Mouse (Mus musculus) testis, adult 2 months (tissue): ENCODE measurements at regions not wholly inside any gene's neighbourhood (a gene's known extent, or its start where the extent isn't known, plus 50 kb on each side); places are given as distances from the start of the nearest gene placed in this dataset.

Source experiments
- H3K27ac ChIP-seq: fragments of 200-500 bp; 2 replicates; pipeline ENCODE4 v1.5.1; 2012; ENCODE audit warnings: low read depth, low read length; ENCODE audit not compliant: control insufficient read depth, insufficient read depth
- H3K27me3 ChIP-seq: fragments of 200-500 bp; 2 replicates; pipeline ENCODE4 v1.6.1; 2012; ENCODE audit warnings: mild to moderate bottlenecking, low read length, moderate library complexity; ENCODE audit not compliant: control insufficient read depth, insufficient read depth
- H3K36me3 ChIP-seq: fragments of 200-500 bp; 2 replicates; pipeline ENCODE4 v1.6.1; 2012; ENCODE audit warnings: mild to moderate bottlenecking, low read length; ENCODE audit not compliant: control insufficient read depth, insufficient read depth
- H3K4me1 ChIP-seq: fragments of 200-500 bp; 2 replicates; pipeline ENCODE4 v1.6.1; 2012; ENCODE audit warnings: low read length; ENCODE audit not compliant: control insufficient read depth, insufficient read depth
- H3K4me3 ChIP-seq: fragments of 200-500 bp; 2 replicates; pipeline ENCODE4 v1.5.1; 2012; ENCODE audit warnings: low read depth, mild to moderate bottlenecking, low read length, moderate library complexity, mixed read lengths; ENCODE audit not compliant: control insufficient read depth
- CTCF ChIP-seq: fragments of 200-500 bp; IDR thresholded peaks from 2 replicates; pipeline ENCODE4 v1.5.1; 2012; ENCODE audit warnings: low read depth, mild to moderate bottlenecking, inconsistent platforms, low read length, moderate library complexity; ENCODE audit not compliant: control insufficient read depth, insufficient read depth, insufficient replicate concordance
- POLR2A ChIP-seq: fragments of 200-500 bp; IDR thresholded peaks from 2 replicates; pipeline ENCODE4 v1.6.1; 2012; ENCODE audit warnings: low read depth, mild to moderate bottlenecking, inconsistent platforms, low read length, moderate library complexity; ENCODE audit not compliant: control insufficient read depth

- TF ChIP-seq CTCF (no peak), POLR2A (no peak)
- Histone ChIP-seq H3K36me3 (no peaks in the 10 kb centered on the region), H3K27ac (no peak overlapping the region)
Measured at GRCm38 (mm10) chr9:47069436-47069835, 70.9 kb downstream of the Gm4791 start.

GRCm38 (mm10) chr9:47070958-47071357 lies 72.4 kb downstream of the Gm4791 start:
- TF ChIP-seq POLR2A (no peak), CTCF (no peak)
- H3K4me1 ChIP-seq = no peaks in the 10 kb centered on the region

More at GRCm38 (mm10) chr9:47069436-47069835, 70.9 kb downstream of the Gm4791 start:
- H3K4me3 ChIP-seq = no peak overlapping the region
- H3K4me1 ChIP-seq = no peaks in the 10 kb centered on the region
- no peaks in the 10 kb centered on the region for H3K27me3 ChIP-seq

GRCm38 (mm10) chr9:47076946-47077345 lies 78.4 kb downstream of the Gm4791 start:
- no peak overlapping the region for H3K4me3 ChIP-seq
- H3K4me1 ChIP-seq = no peaks in the 10 kb centered on the region
- H3K27ac ChIP-seq = no peak overlapping the region
- TF ChIP-seq CTCF (no peak), POLR2A (no peak)
- no peaks in the 10 kb centered on the region for H3K36me3 ChIP-seq
- no peaks in the 10 kb centered on the region for H3K27me3 ChIP-seq

More at GRCm38 (mm10) chr9:47070958-47071357, 72.4 kb downstream of the Gm4791 start:
- H3K36me3 ChIP-seq = no peaks in the 10 kb centered on the region
- no peak overlapping the region for H3K27ac ChIP-seq
- no peaks in the 10 kb centered on the region for H3K27me3 ChIP-seq
- no peak overlapping the region for H3K4me3 ChIP-seq

GRCm38 (mm10) chr9:47077416-47077815 lies 78.9 kb downstream of the Gm4791 start:
- H3K4me3 ChIP-seq = no peak overlapping the region
- H3K27ac ChIP-seq = no peak overlapping the region
- H3K36me3 ChIP-seq = no peaks in the 10 kb centered on the region
- no peaks in the 10 kb centered on the region for H3K27me3 ChIP-seq
- H3K4me1 ChIP-seq = no peaks in the 10 kb centered on the region
- TF ChIP-seq POLR2A = no peak
- TF ChIP-seq CTCF = no peak

GRCm38 (mm10) chr9:47077945-47078344 lies 79.4 kb downstream of the Gm4791 start:
- TF ChIP-seq POLR2A (no peak), CTCF (no peak)

GRCm38 (mm10) chr9:47081407-47081806 lies 82.9 kb downstream of the Gm4791 start:
- no peak overlapping the region for H3K27ac ChIP-seq
- H3K4me1 ChIP-seq = no peaks in the 10 kb centered on the region
- H3K36me3 ChIP-seq = no peaks in the 10 kb centered on the region
- no peak overlapping the region for H3K4me3 ChIP-seq
- no peak for TF ChIP-seq POLR2A
- no peak for TF ChIP-seq CTCF
- no peaks in the 10 kb centered on the region for H3K27me3 ChIP-seq

More at GRCm38 (mm10) chr9:47077945-47078344, 79.4 kb downstream of the Gm4791 start:
- H3K36me3 ChIP-seq = no peaks in the 10 kb centered on the region
- no peak overlapping the region for H3K4me3 ChIP-seq
- H3K4me1 ChIP-seq = no peaks in the 10 kb centered on the region
- H3K27ac ChIP-seq = no peak overlapping the region
- H3K27me3 ChIP-seq = no peaks in the 10 kb centered on the region

- no peak overlapping the region for H3K4me3 ChIP-seq
- H3K4me1 ChIP-seq = no peaks in the 10 kb centered on the region
- no peak for TF ChIP-seq CTCF
- H3K27ac ChIP-seq = no peak overlapping the region
- no peaks in the 10 kb centered on the region for H3K27me3 ChIP-seq
- H3K36me3 ChIP-seq = no peaks in the 10 kb centered on the region
Measured at GRCm38 (mm10) chr9:47091796-47092195, 93.3 kb downstream of the Gm4791 start.

- TF ChIP-seq POLR2A = no peak
- TF ChIP-seq CTCF = no peak
- Histone ChIP-seq H3K27me3 (no peaks in the 10 kb centered on the region), H3K4me3 (no peak overlapping the region)
Measured at GRCm38 (mm10) chr9:47095656-47096055, 97.1 kb downstream of the Gm4791 start.

More at GRCm38 (mm10) chr9:47095656-47096055, 97.1 kb downstream of the Gm4791 start:
- Histone ChIP-seq H3K27ac (no peak overlapping the region), H3K36me3 (no peaks in the 10 kb centered on the region), H3K4me1 (no peaks in the 10 kb centered on the region)
